Mouse (Mus musculus): ENCODE data around the gene Ndufaf7. TPM values are rescaled to one million over a fixed set of nuclear protein-coding genes. Genes with fewer than 3 reads are reported as not detected.

Gene Ndufaf7
- polyA plus RNA-seq, 1 experiment from 2014 or later: 62.8 TPM

GRCm38 (mm10) chr17:78953240-78953639, 16.3 kb downstream of the Ndufaf7 start:
- no peak overlapping the region for H3K4me2 ChIP-seq (ENCODE audit: low read length)
- ATAC-seq (ENCODE audit: insufficient number of reproducible peaks, insufficient read depth, low FRiP score, low read depth): no peak

GRCm38 (mm10) chr17:78959473-78959872, 22.5 kb downstream of the Ndufaf7 start:
- no peak overlapping the region for H3K9ac ChIP-seq (ENCODE audit: low read length)
- no peak for ATAC-seq (ENCODE audit: insufficient number of reproducible peaks, insufficient read depth, low FRiP score, low read depth)
- no peaks in the 10 kb centered on the region for H3K4me1 ChIP-seq (ENCODE audit: control insufficient read depth in 2 of 2, insufficient read depth in 2 of 2, low read length in 2 of 2)
- H3K27ac ChIP-seq (replicated peaks in 1 of 2; ENCODE audit: control insufficient read depth in 1 of 2, insufficient read depth in 1 of 2, low read depth in 2 of 2, low read length in 2 of 2): no peak overlapping the region
- peaks cover 92% of the 10 kb centered on the region for H3K36me3 ChIP-seq (ENCODE audit: control insufficient read depth, insufficient read depth, low read length)
- no peaks in the 10 kb centered on the region for H3K27me3 ChIP-seq (ENCODE audit: control insufficient read depth, insufficient read depth, low read length)
- no peak overlapping the region for H3K4me3 ChIP-seq (ENCODE audit: control insufficient read depth in 1 of 2, insufficient read depth in 1 of 2, low read depth in 1 of 2, low read length in 2 of 2)
- no peak overlapping the region for H3K4me2 ChIP-seq (ENCODE audit: low read length)
- no peaks in the 10 kb centered on the region for H3K9me3 ChIP-seq (ENCODE audit: control insufficient read depth, low read length)
- WGBS: 72% methylated on average over 6 of the region's 6 CpGs

More at GRCm38 (mm10) chr17:78953240-78953639, 16.3 kb downstream of the Ndufaf7 start:
- 82% methylated on average over 8 of the region's 8 CpGs for WGBS
- Histone ChIP-seq H3K9me3 (ENCODE audit: control insufficient read depth, low read length) (no peaks in the 10 kb centered on the region), H3K9ac (ENCODE audit: low read length) (no peak overlapping the region), H3K4me3 (ENCODE audit: control insufficient read depth in 1 of 2, insufficient read depth in 1 of 2, low read depth in 1 of 2, low read length in 2 of 2) (no peak overlapping the region), H3K27ac (replicated peaks in 1 of 2; ENCODE audit: control insufficient read depth in 1 of 2, insufficient read depth in 1 of 2, low read depth in 2 of 2, low read length in 2 of 2) (no peak overlapping the region), H3K36me3 (ENCODE audit: control insufficient read depth, insufficient read depth, low read length) (peaks cover 95% of the 10 kb centered on the region), H3K4me1 (ENCODE audit: control insufficient read depth in 2 of 2, insufficient read depth in 2 of 2, low read length in 2 of 2) (no peaks in the 10 kb centered on the region), H3K27me3 (ENCODE audit: control insufficient read depth, insufficient read depth, low read length) (no peaks in the 10 kb centered on the region)

GRCm38 (mm10) chr17:78964387-78964786, 27.5 kb downstream of the Ndufaf7 start:
- no peak overlapping the region for H3K4me2 ChIP-seq (ENCODE audit: low read length)
- no peak overlapping the region for H3K27ac ChIP-seq (replicated peaks in 1 of 2; ENCODE audit: control insufficient read depth in 1 of 2, insufficient read depth in 1 of 2, low read depth in 2 of 2, low read length in 2 of 2)
- no peak overlapping the region for H3K4me3 ChIP-seq (ENCODE audit: control insufficient read depth in 1 of 2, insufficient read depth in 1 of 2, low read depth in 1 of 2, low read length in 2 of 2)
- H3K9me3 ChIP-seq (ENCODE audit: control insufficient read depth, low read length): no peaks in the 10 kb centered on the region
- peaks cover 78% of the 10 kb centered on the region for H3K36me3 ChIP-seq (ENCODE audit: control insufficient read depth, insufficient read depth, low read length)
- WGBS: 88% methylated on average over 1 of the region's 1 CpGs
- H3K4me1 ChIP-seq (ENCODE audit: control insufficient read depth in 2 of 2, insufficient read depth in 2 of 2, low read length in 2 of 2): no peaks in the 10 kb centered on the region
- no peak overlapping the region for H3K9ac ChIP-seq (ENCODE audit: low read length)
- no peak for ATAC-seq (ENCODE audit: insufficient number of reproducible peaks, insufficient read depth, low FRiP score, low read depth)
- no peaks in the 10 kb centered on the region for H3K27me3 ChIP-seq (ENCODE audit: control insufficient read depth, insufficient read depth, low read length)

- WGBS: 80% methylated on average over 11 of the region's 11 CpGs
- H3K27me3 ChIP-seq (ENCODE audit: control insufficient read depth, insufficient read depth, low read length): no peaks in the 10 kb centered on the region
- H3K36me3 ChIP-seq (ENCODE audit: control insufficient read depth, insufficient read depth, low read length): peaks cover 76% of the 10 kb centered on the region
- no peaks in the 10 kb centered on the region for H3K4me1 ChIP-seq (ENCODE audit: control insufficient read depth in 2 of 2, insufficient read depth in 2 of 2, low read length in 2 of 2)
- no peak overlapping the region for H3K9ac ChIP-seq (ENCODE audit: low read length)
- H3K9me3 ChIP-seq (ENCODE audit: control insufficient read depth, low read length): no peaks in the 10 kb centered on the region
- H3K4me3 ChIP-seq (ENCODE audit: control insufficient read depth in 1 of 2, insufficient read depth in 1 of 2, low read depth in 1 of 2, low read length in 2 of 2): no peak overlapping the region
- ATAC-seq (ENCODE audit: insufficient number of reproducible peaks, insufficient read depth, low FRiP score, low read depth): no peak
- H3K4me2 ChIP-seq (ENCODE audit: low read length): no peak overlapping the region
- H3K27ac ChIP-seq (replicated peaks in 1 of 2; ENCODE audit: control insufficient read depth in 1 of 2, insufficient read depth in 1 of 2, low read depth in 2 of 2, low read length in 2 of 2): no peak overlapping the region
These were observed 29.4 kb downstream of the Ndufaf7 start for GRCm38 (mm10) chr17:78966092-78966883.

GRCm38 (mm10) chr17:78968500-78968899, 31.6 kb downstream of the Ndufaf7 start:
- H3K4me1 ChIP-seq (ENCODE audit: control insufficient read depth in 2 of 2, insufficient read depth in 2 of 2, low read length in 2 of 2): no peaks in the 10 kb centered on the region
- no peak overlapping the region for H3K4me2 ChIP-seq (ENCODE audit: low read length)
- 87% methylated on average over 3 of the region's 3 CpGs for WGBS
- no peak overlapping the region for H3K27ac ChIP-seq (replicated peaks in 1 of 2; ENCODE audit: control insufficient read depth in 1 of 2, insufficient read depth in 1 of 2, low read depth in 2 of 2, low read length in 2 of 2)
- no peak overlapping the region for H3K9ac ChIP-seq (ENCODE audit: low read length)
- no peak for ATAC-seq (ENCODE audit: insufficient number of reproducible peaks, insufficient read depth, low FRiP score, low read depth)
- H3K36me3 ChIP-seq (ENCODE audit: control insufficient read depth, insufficient read depth, low read length): peaks cover 74% of the 10 kb centered on the region
- H3K4me3 ChIP-seq (ENCODE audit: control insufficient read depth in 1 of 2, insufficient read depth in 1 of 2, low read depth in 1 of 2, low read length in 2 of 2): no peak overlapping the region
- H3K27me3 ChIP-seq (ENCODE audit: control insufficient read depth, insufficient read depth, low read length): no peaks in the 10 kb centered on the region
- H3K9me3 ChIP-seq (ENCODE audit: control insufficient read depth, low read length): no peaks in the 10 kb centered on the region

- ATAC-seq (ENCODE audit: insufficient number of reproducible peaks, insufficient read depth, low FRiP score, low read depth): no peak
- no peaks in the 10 kb centered on the region for H3K9me3 ChIP-seq (ENCODE audit: control insufficient read depth, low read length)
- H3K4me3 ChIP-seq (ENCODE audit: control insufficient read depth in 1 of 2, insufficient read depth in 1 of 2, low read depth in 1 of 2, low read length in 2 of 2): no peak overlapping the region
- H3K4me1 ChIP-seq (ENCODE audit: control insufficient read depth in 2 of 2, insufficient read depth in 2 of 2, low read length in 2 of 2): peaks cover 6 to 11% of the 10 kb centered on the region in 2 experiments
- peaks cover 56% of the 10 kb centered on the region for H3K36me3 ChIP-seq (ENCODE audit: control insufficient read depth, insufficient read depth, low read length)
- no peak overlapping the region for H3K4me2 ChIP-seq (ENCODE audit: low read length)
- no peak overlapping the region for H3K27ac ChIP-seq (replicated peaks in 1 of 2; ENCODE audit: control insufficient read depth in 1 of 2, insufficient read depth in 1 of 2, low read depth in 2 of 2, low read length in 2 of 2)
- 93% methylated on average over 8 of the region's 8 CpGs for whole genome bisulfite sequencing
- no peaks in the 10 kb centered on the region for H3K27me3 ChIP-seq (ENCODE audit: control insufficient read depth, insufficient read depth, low read length)
- no peak overlapping the region for H3K9ac ChIP-seq (ENCODE audit: low read length)
These were observed 46.2 kb downstream of the Ndufaf7 start for GRCm38 (mm10) chr17:78983166-78983565.

- Histone ChIP-seq H3K27ac (replicated peaks in 1 of 2; ENCODE audit: control insufficient read depth in 1 of 2, insufficient read depth in 1 of 2, low read depth in 2 of 2, low read length in 2 of 2) (no peak overlapping the region), H3K9me3 (ENCODE audit: control insufficient read depth, low read length) (no peaks in the 10 kb centered on the region), H3K9ac (ENCODE audit: low read length) (no peak overlapping the region), H3K4me1 (ENCODE audit: control insufficient read depth in 2 of 2, insufficient read depth in 2 of 2, low read length in 2 of 2) (peaks cover 6 to 11% of the 10 kb centered on the region in 2 experiments), H3K27me3 (ENCODE audit: control insufficient read depth, insufficient read depth, low read length) (no peaks in the 10 kb centered on the region), H3K4me2 (ENCODE audit: low read length) (no peak overlapping the region), H3K36me3 (ENCODE audit: control insufficient read depth, insufficient read depth, low read length) (peaks cover 55% of the 10 kb centered on the region), H3K4me3 (ENCODE audit: control insufficient read depth in 1 of 2, insufficient read depth in 1 of 2, low read depth in 1 of 2, low read length in 2 of 2) (no peak overlapping the region)
- 93% methylated on average over 3 of the region's 3 CpGs for WGBS
- no peak for ATAC-seq (ENCODE audit: insufficient number of reproducible peaks, insufficient read depth, low FRiP score, low read depth)
These were observed 46.8 kb downstream of the Ndufaf7 start for GRCm38 (mm10) chr17:78983736-78984135.

- 76% methylated on average over 8 of the region's 8 CpGs for WGBS
- H3K9ac ChIP-seq (ENCODE audit: low read length): no peak overlapping the region
- no peak for ATAC-seq (ENCODE audit: insufficient number of reproducible peaks, insufficient read depth, low FRiP score, low read depth)
These were observed 52.1 kb downstream of the Ndufaf7 start for GRCm38 (mm10) chr17:78989015-78989414.

More at GRCm38 (mm10) chr17:78989015-78989414, 52.1 kb downstream of the Ndufaf7 start:
- Histone ChIP-seq H3K9me3 (ENCODE audit: control insufficient read depth, low read length) (no peaks in the 10 kb centered on the region), H3K27ac (replicated peaks in 1 of 2; ENCODE audit: control insufficient read depth in 1 of 2, insufficient read depth in 1 of 2, low read depth in 2 of 2, low read length in 2 of 2) (no peak overlapping the region; a peak in 1 of 4 replicates), H3K36me3 (ENCODE audit: control insufficient read depth, insufficient read depth, low read length) (peaks cover 6% of the 10 kb centered on the region), H3K4me2 (ENCODE audit: low read length) (no peak overlapping the region), H3K4me3 (ENCODE audit: control insufficient read depth in 1 of 2, insufficient read depth in 1 of 2, low read depth in 1 of 2, low read length in 2 of 2) (no peak overlapping the region), H3K4me1 (ENCODE audit: control insufficient read depth in 2 of 2, insufficient read depth in 2 of 2, low read length in 2 of 2) (peaks cover 10 to 20% of the 10 kb centered on the region in 2 experiments), H3K27me3 (ENCODE audit: control insufficient read depth, insufficient read depth, low read length) (no peaks in the 10 kb centered on the region)

All from heart, embryonic 14.5 days (tissue).